ENCODE assay signal across 23 mouse cellular contexts in genomic region chr1:77432489-77432888, GRCm38 (mm10).
"Had no signal": no experiment of that assay in that cellular context is flagged by ENCODE, and none has a peak within 500 bp of the region (broad histone marks: within the 10 kb centered on the region; RNA-seq: fewer than 3 reads in every experiment).

No protein-coding gene starts in this region.

- H3K4me2 ChIP-seq: heart, embryonic 11.5 days; heart, embryonic 13.5 days; heart, embryonic 15.5 days; hindbrain, embryonic 13.5 days; hindbrain, embryonic 15.5 days; kidney, embryonic 15.5 days; limb, embryonic 13.5 days; limb, embryonic 15.5 days; liver, embryonic 12.5 days had no signal

- ATAC-seq: hindbrain, postnatal 0 days; liver, embryonic 12.5 days had no signal

- H3K4me3 ChIP-seq: heart, embryonic 13.5 days; heart, embryonic 15.5 days; hindbrain, embryonic 13.5 days; hindbrain, embryonic 15.5 days; kidney, embryonic 15.5 days; limb, embryonic 13.5 days; limb, embryonic 15.5 days; liver, embryonic 12.5 days had no signal

- H3K27ac ChIP-seq: heart, embryonic 13.5 days; heart, embryonic 15.5 days; hindbrain, embryonic 13.5 days; hindbrain, embryonic 15.5 days; hindbrain, postnatal 0 days; kidney, embryonic 15.5 days; kidney, postnatal 0 days; limb, embryonic 13.5 days; limb, embryonic 15.5 days; liver, embryonic 12.5 days had no signal

- H3K9ac ChIP-seq: heart, embryonic 13.5 days; heart, embryonic 15.5 days; hindbrain, embryonic 13.5 days; hindbrain, embryonic 15.5 days; kidney, embryonic 15.5 days; limb, embryonic 13.5 days; limb, embryonic 15.5 days; liver, embryonic 12.5 days had no signal

- H3K36me3 ChIP-seq: heart, embryonic 13.5 days; heart, embryonic 15.5 days; hindbrain, embryonic 13.5 days; hindbrain, embryonic 15.5 days; kidney, embryonic 15.5 days; limb, embryonic 15.5 days; liver, embryonic 12.5 days had no signal

- H3K9me3 ChIP-seq: heart, embryonic 13.5 days; heart, embryonic 15.5 days; hindbrain, embryonic 13.5 days; hindbrain, embryonic 15.5 days; kidney, embryonic 15.5 days; limb, embryonic 13.5 days; limb, embryonic 15.5 days; liver, embryonic 12.5 days had no signal

- DNase-seq: gastrocnemius, postnatal 14 days; gastrocnemius, postnatal 36 days; heart, adult 18-20 months; heart, postnatal 14 days; heart, postnatal 36 days; kidney, adult 2 months; kidney, adult 9 months; kidney, postnatal 14 days; kidney, postnatal 36 days; layer of hippocampus, adult 9-11 months; layer of hippocampus, postnatal 36 days; left cerebral cortex, postnatal 4 days had no signal

- H3K27me3 ChIP-seq: heart, embryonic 13.5 days; heart, embryonic 15.5 days; hindbrain, embryonic 13.5 days; hindbrain, embryonic 15.5 days; kidney, embryonic 15.5 days; limb, embryonic 13.5 days; limb, embryonic 15.5 days; liver, embryonic 12.5 days had no signal
